8 mouse cellular contexts compared by ENCODE assay signal in the genomic region with DNA sequence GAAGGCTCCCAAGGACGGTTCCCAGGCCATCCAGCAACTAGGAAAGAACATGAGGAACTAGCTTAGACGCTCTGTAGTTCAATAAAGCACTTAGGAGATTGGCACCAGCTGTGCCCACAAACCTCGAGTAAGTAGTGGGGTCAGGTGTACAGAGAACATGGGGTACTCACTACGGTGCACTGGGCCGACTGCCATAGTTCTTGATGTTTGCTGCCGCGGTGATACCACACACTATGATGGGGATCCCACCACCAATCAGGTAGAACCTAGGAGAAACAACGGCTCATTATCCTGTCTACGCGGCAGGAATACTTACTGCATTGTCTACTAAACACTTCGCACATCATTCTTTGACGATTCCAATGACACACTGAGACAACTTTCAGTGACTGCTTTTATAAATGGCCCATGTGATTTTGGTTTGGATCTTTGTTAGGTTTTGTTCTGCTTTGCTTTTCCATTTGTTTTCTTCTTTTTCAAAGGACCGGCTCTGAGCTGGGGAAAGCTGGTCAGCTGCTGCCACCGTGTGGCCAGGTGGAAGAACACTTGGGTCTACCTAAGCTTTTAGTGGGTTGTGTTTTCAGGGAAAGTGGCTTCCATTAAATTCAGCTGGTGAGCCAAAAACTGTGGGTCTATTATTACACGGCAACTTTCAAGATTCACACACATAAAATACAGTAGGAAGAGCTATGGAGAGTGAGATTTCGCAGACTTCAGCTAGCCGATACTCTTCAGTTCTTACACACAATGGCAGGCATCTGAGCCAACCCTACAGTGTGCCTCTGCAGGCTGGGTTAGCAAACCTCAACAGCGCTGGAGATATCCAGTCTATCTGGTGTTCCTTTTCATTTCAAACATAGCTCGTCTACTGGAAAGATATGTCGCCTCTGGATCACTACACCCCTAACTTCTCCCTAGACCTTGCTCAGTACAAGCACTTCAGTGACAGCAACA.
A peak's percentile ranks its signal among the peaks of the same experiment; 100 is the strongest.
DNase-seq lines count a peak whose midpoint lies in the region; ATAC-seq and TF ChIP-seq lines count a peak whose summit lies in the region.

No protein-coding gene starts in this region.

- ATAC-seq in hindbrain, embryonic 12.5 days (ENCODE audit: low FRiP score): peak; percentile 79
- ATAC-seq in limb, embryonic 12.5 days (ENCODE audit: insufficient number of reproducible peaks, insufficient read depth, low FRiP score, low TSS enrichment, low read depth): 0 out of 2 replicates have a peak, but pooled peaks have one; percentile 4

- H3K27me3 ChIP-seq in hindbrain, embryonic 12.5 days: no peaks in the 10 kb centered on the region
- no peaks in the 10 kb centered on the region for H3K27me3 ChIP-seq in limb, embryonic 12.5 days

- no peaks in the 10 kb centered on the region for H3K9me3 ChIP-seq in hindbrain, embryonic 12.5 days (replicated peaks)
- H3K9me3 ChIP-seq in limb, embryonic 12.5 days: no peaks in the 10 kb centered on the region

- no peak overlapping the region for H3K4me2 ChIP-seq in hindbrain, embryonic 12.5 days (replicated peaks)
- H3K4me2 ChIP-seq in limb, embryonic 12.5 days: no peak overlapping the region

- H3K4me3 ChIP-seq in hindbrain, embryonic 12.5 days: no peak overlapping the region
- H3K4me3 ChIP-seq in limb, embryonic 12.5 days (replicated peaks): no peak overlapping the region
- H3K4me3 ChIP-seq in olfactory bulb, adult 2 months (ENCODE audit: insufficient read depth, low read depth, low read length): no peak overlapping the region

- no peak for TF ChIP-seq POLR2A in olfactory bulb, adult 2 months (IDR thresholded peaks at IDR 0.05; ENCODE audit: insufficient read depth, low read depth, low read length)

- peaks cover 46% of the 10 kb centered on the region for H3K36me3 ChIP-seq in hindbrain, embryonic 12.5 days
- peaks cover 88% of the 10 kb centered on the region for H3K36me3 ChIP-seq in limb, embryonic 12.5 days

- WGBS in hindbrain, embryonic 12.5 days: 89% methylated on average over 20 of the region's 20 CpGs
- 86% methylated on average over 20 of the region's 20 CpGs for WGBS in limb, embryonic 12.5 days
- 75% methylated on average over 20 of the region's 20 CpGs for WGBS in olfactory bulb, adult 2 months

- no peak overlapping the region for H3K9ac ChIP-seq in hindbrain, embryonic 12.5 days
- H3K9ac ChIP-seq in limb, embryonic 12.5 days (replicated peaks): no peak overlapping the region

- DNase-seq in layer of hippocampus, adult 18-20 months (ENCODE audit: low spot score in 2 of 2): peak; percentile 30 to 55
- no peak for DNase-seq in layer of hippocampus, adult 9-11 months
- DNase-seq in WW6 (ENCODE audit: low read depth, low spot score): peak; percentile 13
- DNase-seq in embryo, embryonic 10.5 days (ENCODE audit: low spot score): peak; percentile 49
- DNase-seq in urinary bladder, postnatal 4 days (ENCODE audit: low spot score in 2 of 2): no peak

- H3K4me1 ChIP-seq in hindbrain, embryonic 12.5 days: no peaks in the 10 kb centered on the region
- no peaks in the 10 kb centered on the region for H3K4me1 ChIP-seq in limb, embryonic 12.5 days (replicated peaks)
- no peaks in the 10 kb centered on the region for H3K4me1 ChIP-seq in olfactory bulb, adult 2 months (ENCODE audit: control insufficient read depth, insufficient read depth, low read length)

- H3K27ac ChIP-seq in hindbrain, embryonic 12.5 days: no peak overlapping the region
- no peak overlapping the region for H3K27ac ChIP-seq in limb, embryonic 12.5 days
- no peak overlapping the region for H3K27ac ChIP-seq in olfactory bulb, adult 2 months (ENCODE audit: insufficient read depth, low read depth, low read length)

- peak; percentile 69 for TF ChIP-seq CTCF in olfactory bulb, adult 2 months (IDR thresholded peaks at IDR 0.05; ENCODE audit: insufficient read depth, low read depth, low read length)

Comparison
In these comparisons a context has a peak if more than half of its experiments do, and no peak if none do; other contexts are left out.
1. DNase-seq: peak in layer of hippocampus, adult 18-20 months (2 of 2), WW6 (single experiment) and embryo, embryonic 10.5 days (single experiment); none in layer of hippocampus, adult 9-11 months (single experiment) and urinary bladder, postnatal 4 days (0 of 2).